Mouse (Mus musculus): ENCODE data around the gene Slc2a9. TPM values are rescaled to one million over a fixed set of nuclear protein-coding genes. Genes with fewer than 3 reads are reported as not detected.

The Slc2a9 gene
- polyA plus RNA-seq, 1 experiment from 2014 or later = 0.93 TPM

- WGBS = 80% methylated on average over 6 of the region's 6 CpGs
- no peak overlapping the region for H3K4me3 ChIP-seq (ENCODE audit: low read depth, low read length)
Observed at GRCm38 (mm10) chr5:38493890-38494289, 9.1 kb downstream of the Slc2a9 start.

GRCm38 (mm10) chr5:38491763-38492162, 11.2 kb downstream of the Slc2a9 start:
- WGBS = 75% methylated on average over 8 of the region's 8 CpGs
- Histone ChIP-seq H3K27ac (ENCODE audit: low read length) (no peak overlapping the region), H3K9me3 (ENCODE audit: control insufficient read depth, low read depth, low read length) (no peaks in the 10 kb centered on the region), H3K36me3 (ENCODE audit: control insufficient read depth, insufficient read depth, low read length) (no peaks in the 10 kb centered on the region), H3K4me1 (ENCODE audit: control insufficient read depth, insufficient read depth, low read length) (no peaks in the 10 kb centered on the region), H3K4me2 (replicated peaks; ENCODE audit: low read depth, low read length) (no peak overlapping the region), H3K27me3 (ENCODE audit: control insufficient read depth, insufficient read depth, low read length) (no peaks in the 10 kb centered on the region), H3K9ac (replicated peaks; ENCODE audit: low read depth, low read length) (no peak overlapping the region), H3K4me3 (ENCODE audit: low read depth, low read length) (no peak overlapping the region)
- no peak for ATAC-seq (ENCODE audit: insufficient number of reproducible peaks, insufficient read depth, low FRiP score, low read depth)

More at GRCm38 (mm10) chr5:38493890-38494289, 9.1 kb downstream of the Slc2a9 start:
- no peaks in the 10 kb centered on the region for H3K4me1 ChIP-seq (ENCODE audit: control insufficient read depth, insufficient read depth, low read length)
- H3K9ac ChIP-seq (replicated peaks; ENCODE audit: low read depth, low read length) = no peak overlapping the region
- H3K27me3 ChIP-seq (ENCODE audit: control insufficient read depth, insufficient read depth, low read length) = no peaks in the 10 kb centered on the region
- no peak for ATAC-seq (ENCODE audit: insufficient number of reproducible peaks, insufficient read depth, low FRiP score, low read depth)
- H3K4me2 ChIP-seq (replicated peaks; ENCODE audit: low read depth, low read length) = no peak overlapping the region
- H3K9me3 ChIP-seq (ENCODE audit: control insufficient read depth, low read depth, low read length) = no peaks in the 10 kb centered on the region
- H3K36me3 ChIP-seq (ENCODE audit: control insufficient read depth, insufficient read depth, low read length) = no peaks in the 10 kb centered on the region
- no peak overlapping the region for H3K27ac ChIP-seq (ENCODE audit: low read length)

- no peak for ATAC-seq (ENCODE audit: insufficient number of reproducible peaks, insufficient read depth, low FRiP score, low read depth)
Observed at GRCm38 (mm10) chr5:38489739-38490138, 13.2 kb downstream of the Slc2a9 start.

GRCm38 (mm10) chr5:38488673-38489615, 14.0 kb downstream of the Slc2a9 start:
- Histone ChIP-seq H3K4me3 (ENCODE audit: low read depth, low read length) (no peak overlapping the region), H3K36me3 (ENCODE audit: control insufficient read depth, insufficient read depth, low read length) (no peaks in the 10 kb centered on the region), H3K4me2 (replicated peaks; ENCODE audit: low read depth, low read length) (no peak overlapping the region), H3K4me1 (ENCODE audit: control insufficient read depth, insufficient read depth, low read length) (no peaks in the 10 kb centered on the region), H3K9ac (replicated peaks; ENCODE audit: low read depth, low read length) (no peak overlapping the region), H3K27ac (ENCODE audit: low read length) (no peak overlapping the region), H3K9me3 (ENCODE audit: control insufficient read depth, low read depth, low read length) (no peaks in the 10 kb centered on the region), H3K27me3 (ENCODE audit: control insufficient read depth, insufficient read depth, low read length) (no peaks in the 10 kb centered on the region)
- WGBS = 73% methylated on average over 20 of the region's 20 CpGs
- no peak for ATAC-seq (ENCODE audit: insufficient number of reproducible peaks, insufficient read depth, low FRiP score, low read depth)

More at GRCm38 (mm10) chr5:38489739-38490138, 13.2 kb downstream of the Slc2a9 start:
- Histone ChIP-seq H3K27me3 (ENCODE audit: control insufficient read depth, insufficient read depth, low read length) (no peaks in the 10 kb centered on the region), H3K27ac (ENCODE audit: low read length) (no peak overlapping the region), H3K4me1 (ENCODE audit: control insufficient read depth, insufficient read depth, low read length) (no peaks in the 10 kb centered on the region), H3K9ac (replicated peaks; ENCODE audit: low read depth, low read length) (no peak overlapping the region), H3K4me2 (replicated peaks; ENCODE audit: low read depth, low read length) (no peak overlapping the region), H3K36me3 (ENCODE audit: control insufficient read depth, insufficient read depth, low read length) (no peaks in the 10 kb centered on the region), H3K4me3 (ENCODE audit: low read depth, low read length) (no peak overlapping the region), H3K9me3 (ENCODE audit: control insufficient read depth, low read depth, low read length) (no peaks in the 10 kb centered on the region)
- WGBS = 89% methylated on average over 4 of the region's 4 CpGs

GRCm38 (mm10) chr5:38488026-38488425, 14.9 kb downstream of the Slc2a9 start:
- Histone ChIP-seq H3K9me3 (ENCODE audit: control insufficient read depth, low read depth, low read length) (no peaks in the 10 kb centered on the region), H3K27me3 (ENCODE audit: control insufficient read depth, insufficient read depth, low read length) (no peaks in the 10 kb centered on the region), H3K9ac (replicated peaks; ENCODE audit: low read depth, low read length) (no peak overlapping the region), H3K4me2 (replicated peaks; ENCODE audit: low read depth, low read length) (no peak overlapping the region), H3K36me3 (ENCODE audit: control insufficient read depth, insufficient read depth, low read length) (no peaks in the 10 kb centered on the region), H3K27ac (ENCODE audit: low read length) (no peak overlapping the region), H3K4me3 (ENCODE audit: low read depth, low read length) (no peak overlapping the region), H3K4me1 (ENCODE audit: control insufficient read depth, insufficient read depth, low read length) (no peaks in the 10 kb centered on the region)
- WGBS = 38% methylated on average over 6 of the region's 6 CpGs
- ATAC-seq (ENCODE audit: insufficient number of reproducible peaks, insufficient read depth, low FRiP score, low read depth) = no peak

- H3K36me3 ChIP-seq (ENCODE audit: control insufficient read depth, insufficient read depth, low read length) = no peaks in the 10 kb centered on the region
- H3K9ac ChIP-seq (replicated peaks; ENCODE audit: low read depth, low read length) = no peak overlapping the region
- no peak overlapping the region for H3K4me3 ChIP-seq (ENCODE audit: low read depth, low read length)
- no peaks in the 10 kb centered on the region for H3K9me3 ChIP-seq (ENCODE audit: control insufficient read depth, low read depth, low read length)
- H3K4me2 ChIP-seq (replicated peaks; ENCODE audit: low read depth, low read length) = no peak overlapping the region
- H3K27ac ChIP-seq (ENCODE audit: low read length) = no peak overlapping the region
- no peaks in the 10 kb centered on the region for H3K4me1 ChIP-seq (ENCODE audit: control insufficient read depth, insufficient read depth, low read length)
- H3K27me3 ChIP-seq (ENCODE audit: control insufficient read depth, insufficient read depth, low read length) = no peaks in the 10 kb centered on the region
- 73% methylated on average over 4 of the region's 4 CpGs for WGBS
- ATAC-seq (ENCODE audit: insufficient number of reproducible peaks, insufficient read depth, low FRiP score, low read depth) = no peak
Observed at GRCm38 (mm10) chr5:38487247-38487646, 15.7 kb downstream of the Slc2a9 start.

GRCm38 (mm10) chr5:38485946-38486345, 17.0 kb downstream of the Slc2a9 start:
- Histone ChIP-seq H3K9me3 (ENCODE audit: control insufficient read depth, low read depth, low read length) (no peaks in the 10 kb centered on the region), H3K27ac (ENCODE audit: low read length) (no peak overlapping the region), H3K4me2 (replicated peaks; ENCODE audit: low read depth, low read length) (no peak overlapping the region), H3K36me3 (ENCODE audit: control insufficient read depth, insufficient read depth, low read length) (no peaks in the 10 kb centered on the region), H3K27me3 (ENCODE audit: control insufficient read depth, insufficient read depth, low read length) (no peaks in the 10 kb centered on the region), H3K9ac (replicated peaks; ENCODE audit: low read depth, low read length) (no peak overlapping the region), H3K4me3 (ENCODE audit: low read depth, low read length) (no peak overlapping the region), H3K4me1 (ENCODE audit: control insufficient read depth, insufficient read depth, low read length) (no peaks in the 10 kb centered on the region)
- 74% methylated on average over 4 of the region's 4 CpGs for WGBS
- no peak for ATAC-seq (ENCODE audit: insufficient number of reproducible peaks, insufficient read depth, low FRiP score, low read depth)

- WGBS = 62% methylated on average over 7 of the region's 7 CpGs
- no peak overlapping the region for H3K4me2 ChIP-seq (replicated peaks; ENCODE audit: low read depth, low read length)
Observed at GRCm38 (mm10) chr5:38483518-38484110, 19.3 kb downstream of the Slc2a9 start.

More at GRCm38 (mm10) chr5:38483518-38484110, 19.3 kb downstream of the Slc2a9 start:
- no peak overlapping the region for H3K4me3 ChIP-seq (ENCODE audit: low read depth, low read length)
- H3K9ac ChIP-seq (replicated peaks; ENCODE audit: low read depth, low read length) = no peak overlapping the region
- no peaks in the 10 kb centered on the region for H3K27me3 ChIP-seq (ENCODE audit: control insufficient read depth, insufficient read depth, low read length)
- 0 out of 2 replicates have a peak, but pooled peaks cover 6% of the 10 kb centered on the region for H3K4me1 ChIP-seq (ENCODE audit: control insufficient read depth, insufficient read depth, low read length)
- H3K27ac ChIP-seq (ENCODE audit: low read length) = no peak overlapping the region
- no peaks in the 10 kb centered on the region for H3K36me3 ChIP-seq (ENCODE audit: control insufficient read depth, insufficient read depth, low read length)
- H3K9me3 ChIP-seq (ENCODE audit: control insufficient read depth, low read depth, low read length) = no peaks in the 10 kb centered on the region
- no peak for ATAC-seq (ENCODE audit: insufficient number of reproducible peaks, insufficient read depth, low FRiP score, low read depth)

Measured in stomach, embryonic 14.5 days (tissue).